Mouse (Mus musculus): Measurements from ENCODE around the gene Gan.

GRCm38 (mm10) chr8:117240326-117240725 is 82.4 kb downstream of the Gan start:
- TF ChIP-seq CTCF (IDR thresholded peaks at IDR 0.05; ENCODE audit: borderline replicate concordance, insufficient read depth, low read depth, low read length) (no peak), POLR2A (IDR thresholded peaks at IDR 0.05; ENCODE audit: borderline replicate concordance, insufficient read depth, low read length) (no peak)
